Mouse (Mus musculus): Measurements from ENCODE around the gene Cd2bp2. TPM values are rescaled to one million over a fixed set of nuclear protein-coding genes. Genes with fewer than 3 reads are reported as not detected.
A peak's percentile ranks its signal among the peaks of the same experiment; 100 is the strongest.

Cd2bp2 gene
- polyA plus RNA-seq, 1 experiment from 2014 or later: 29.2 TPM

DNA sequence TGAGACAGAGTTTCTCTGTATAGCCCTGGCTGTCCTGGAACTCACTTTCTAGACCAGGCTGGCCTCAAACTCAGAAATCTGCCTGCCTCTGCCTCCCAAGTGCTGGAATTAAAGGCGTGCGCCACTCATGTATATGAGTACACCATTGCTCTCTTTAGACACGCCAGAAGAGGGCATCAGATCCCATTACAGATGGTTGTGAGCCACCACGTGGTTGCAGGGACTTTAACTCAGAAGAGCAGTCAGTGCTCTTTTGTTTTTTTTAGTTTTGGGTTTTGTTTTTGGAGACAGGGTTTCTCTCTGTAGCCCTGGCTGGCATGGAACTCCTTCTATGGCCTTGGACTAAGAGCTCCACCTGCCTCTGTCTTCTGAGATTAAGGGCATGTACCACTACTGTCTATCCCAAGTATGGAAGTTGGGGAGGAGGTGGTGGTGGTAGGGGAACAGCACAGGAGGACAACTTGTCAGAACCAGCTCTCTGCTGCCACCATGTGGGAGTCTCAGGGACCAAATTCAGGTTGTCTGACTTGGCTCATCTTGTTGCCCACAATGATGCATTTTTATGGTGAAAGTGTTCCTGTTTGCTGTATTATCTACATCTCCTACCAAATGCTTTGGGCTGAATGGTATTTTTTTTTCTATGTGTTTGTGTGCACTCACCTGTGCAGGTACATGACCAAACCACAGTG, 32.9 kb upstream of the Cd2bp2 start:
- WGBS: 57% methylated on average over 4 of the region's 4 CpGs
- H3K4me3 ChIP-seq (ENCODE audit: low read depth, low read length): no peak overlapping the region
- H3K4me1 ChIP-seq (replicated peaks; ENCODE audit: control insufficient read depth, insufficient read depth, low read length): 0 out of 2 replicates have a peak, but pooled peaks cover 5% of the 10 kb centered on the region
- no peaks in the 10 kb centered on the region for H3K27me3 ChIP-seq (replicated peaks; ENCODE audit: control insufficient read depth, insufficient read depth, low read length)
- no peaks in the 10 kb centered on the region for H3K9me3 ChIP-seq (ENCODE audit: control insufficient read depth)
- ATAC-seq: no peak
- peak; percentile 90 for TF ChIP-seq CTCF (IDR thresholded peaks at IDR 0.05; ENCODE audit: low read depth)
- no peaks in the 10 kb centered on the region for H3K36me3 ChIP-seq (ENCODE audit: control insufficient read depth, insufficient read depth)
- H3K27ac ChIP-seq (ENCODE audit: low read depth, low read length): no peak overlapping the region
- no peak overlapping the region for H3K4me2 ChIP-seq (replicated peaks; ENCODE audit: low read depth)
- H3K9ac ChIP-seq (ENCODE audit: low read depth, low read length): no peak overlapping the region

GRCm38 (mm10) chr7:127225147-127225995, 29.5 kb upstream of the Cd2bp2 start:
- Histone ChIP-seq H3K36me3 (ENCODE audit: control insufficient read depth, insufficient read depth) (no peaks in the 10 kb centered on the region), H3K9ac (ENCODE audit: low read depth, low read length) (no peak overlapping the region), H3K4me3 (ENCODE audit: low read depth, low read length) (no peak overlapping the region), H3K4me2 (replicated peaks; ENCODE audit: low read depth) (0 out of 2 replicates have a peak overlapping the region, but pooled peaks have one; percentile 6), H3K4me1 (replicated peaks; ENCODE audit: control insufficient read depth, insufficient read depth, low read length) (no peaks in the 10 kb centered on the region), H3K27ac (ENCODE audit: low read depth, low read length) (no peak overlapping the region), H3K27me3 (replicated peaks; ENCODE audit: control insufficient read depth, insufficient read depth, low read length) (no peaks in the 10 kb centered on the region), H3K9me3 (ENCODE audit: control insufficient read depth) (no peaks in the 10 kb centered on the region)
- ATAC-seq: 0 out of 2 replicates have a peak, but pooled peaks have one; percentile 22
- no peak for TF ChIP-seq CTCF (IDR thresholded peaks at IDR 0.05; ENCODE audit: low read depth)
- 58% methylated on average over 11 of the region's 11 CpGs for WGBS

GRCm38 (mm10) chr7:127224616-127225015, 28.8 kb upstream of the Cd2bp2 start:
- no peaks in the 10 kb centered on the region for H3K9me3 ChIP-seq (ENCODE audit: control insufficient read depth)
- H3K27me3 ChIP-seq (replicated peaks; ENCODE audit: control insufficient read depth, insufficient read depth, low read length): no peaks in the 10 kb centered on the region
- no peak overlapping the region for H3K9ac ChIP-seq (ENCODE audit: low read depth, low read length)
- H3K27ac ChIP-seq (ENCODE audit: low read depth, low read length): no peak overlapping the region
- ATAC-seq: no peak
- H3K36me3 ChIP-seq (ENCODE audit: control insufficient read depth, insufficient read depth): no peaks in the 10 kb centered on the region
- no peak for TF ChIP-seq CTCF (IDR thresholded peaks at IDR 0.05; ENCODE audit: low read depth)
- H3K4me2 ChIP-seq (replicated peaks; ENCODE audit: low read depth): no peak overlapping the region
- H3K4me1 ChIP-seq (replicated peaks; ENCODE audit: control insufficient read depth, insufficient read depth, low read length): no peaks in the 10 kb centered on the region
- 91% methylated on average over 6 of the region's 6 CpGs for WGBS
- H3K4me3 ChIP-seq (ENCODE audit: low read depth, low read length): no peak overlapping the region

- Histone ChIP-seq H3K36me3 (ENCODE audit: control insufficient read depth, insufficient read depth) (no peaks in the 10 kb centered on the region), H3K4me2 (replicated peaks; ENCODE audit: low read depth) (no peak overlapping the region), H3K27me3 (replicated peaks; ENCODE audit: control insufficient read depth, insufficient read depth, low read length) (no peaks in the 10 kb centered on the region), H3K9ac (ENCODE audit: low read depth, low read length) (no peak overlapping the region), H3K9me3 (ENCODE audit: control insufficient read depth) (no peaks in the 10 kb centered on the region), H3K27ac (ENCODE audit: low read depth, low read length) (no peak overlapping the region), H3K4me3 (ENCODE audit: low read depth, low read length) (no peak overlapping the region), H3K4me1 (replicated peaks; ENCODE audit: control insufficient read depth, insufficient read depth, low read length) (no peaks in the 10 kb centered on the region)
- WGBS: 58% methylated on average over 6 of the region's 6 CpGs
- no peak for ATAC-seq
- no peak for TF ChIP-seq CTCF (IDR thresholded peaks at IDR 0.05; ENCODE audit: low read depth)
Observed at GRCm38 (mm10) chr7:127223515-127224478, 27.9 kb upstream of the Cd2bp2 start.

DNA sequence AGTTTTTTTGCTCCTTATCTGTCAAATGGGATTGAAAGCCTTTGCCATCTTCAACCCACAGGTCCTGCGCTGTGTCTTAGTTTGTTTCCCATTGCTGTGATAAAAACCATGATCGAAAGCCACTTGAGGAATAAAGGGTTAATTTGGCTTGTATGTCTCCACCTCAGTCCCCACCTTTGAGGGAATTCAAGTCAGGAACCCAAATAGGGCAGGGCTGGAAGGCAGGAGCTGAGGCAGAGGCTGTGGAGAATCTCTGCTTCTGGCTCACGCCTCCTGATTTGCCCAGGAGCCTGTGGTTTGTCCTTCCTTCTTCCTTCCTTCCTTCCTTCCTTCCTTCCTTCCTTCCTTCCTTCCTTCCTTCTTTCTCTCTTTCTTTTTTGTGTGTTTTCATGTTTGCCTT, 27.3 kb upstream of the Cd2bp2 start:
- H3K9ac ChIP-seq (ENCODE audit: low read depth, low read length): no peak overlapping the region
- no peak overlapping the region for H3K4me3 ChIP-seq (ENCODE audit: low read depth, low read length)
- no peaks in the 10 kb centered on the region for H3K36me3 ChIP-seq (ENCODE audit: control insufficient read depth, insufficient read depth)
- no peak overlapping the region for H3K27ac ChIP-seq (ENCODE audit: low read depth, low read length)
- H3K4me2 ChIP-seq (replicated peaks; ENCODE audit: low read depth): no peak overlapping the region
- no peaks in the 10 kb centered on the region for H3K9me3 ChIP-seq (ENCODE audit: control insufficient read depth)
- no peak for ATAC-seq
- H3K4me1 ChIP-seq (replicated peaks; ENCODE audit: control insufficient read depth, insufficient read depth, low read length): no peaks in the 10 kb centered on the region
- H3K27me3 ChIP-seq (replicated peaks; ENCODE audit: control insufficient read depth, insufficient read depth, low read length): no peaks in the 10 kb centered on the region
- over 99% methylated on average over 3 of the region's 3 CpGs for WGBS
- TF ChIP-seq CTCF (IDR thresholded peaks at IDR 0.05; ENCODE audit: low read depth): no peak
